Mouse (Mus musculus): ENCODE results near the gene Ssty1. TPM values are rescaled to one million over a fixed set of nuclear protein-coding genes. Genes with fewer than 3 reads are reported as not detected.

The Ssty1 gene
- not detected for total RNA-seq (2023)

DNA sequence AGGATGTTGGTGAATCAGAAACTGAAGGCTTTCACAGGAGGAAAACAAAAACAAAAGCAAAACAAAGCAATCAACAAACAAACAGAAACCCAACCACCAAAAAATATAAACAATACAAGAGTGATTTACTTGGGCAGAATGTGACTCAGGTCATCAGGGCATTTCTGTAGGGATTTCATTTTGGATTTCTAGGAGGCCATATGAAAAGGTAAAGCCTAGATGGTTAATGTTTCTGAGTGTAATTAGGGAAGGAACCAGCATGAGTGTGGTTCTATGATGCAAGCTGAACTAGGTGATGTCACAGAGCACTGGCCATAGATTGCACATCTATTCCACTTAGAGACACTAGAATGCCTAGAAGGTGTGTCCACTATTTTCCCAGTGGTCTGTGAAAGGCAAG, at the start of gene Ssty1:
Ssty1 (plus strand) TSS at position 301 of the 400 bp plus-strand sequence.

DNA sequence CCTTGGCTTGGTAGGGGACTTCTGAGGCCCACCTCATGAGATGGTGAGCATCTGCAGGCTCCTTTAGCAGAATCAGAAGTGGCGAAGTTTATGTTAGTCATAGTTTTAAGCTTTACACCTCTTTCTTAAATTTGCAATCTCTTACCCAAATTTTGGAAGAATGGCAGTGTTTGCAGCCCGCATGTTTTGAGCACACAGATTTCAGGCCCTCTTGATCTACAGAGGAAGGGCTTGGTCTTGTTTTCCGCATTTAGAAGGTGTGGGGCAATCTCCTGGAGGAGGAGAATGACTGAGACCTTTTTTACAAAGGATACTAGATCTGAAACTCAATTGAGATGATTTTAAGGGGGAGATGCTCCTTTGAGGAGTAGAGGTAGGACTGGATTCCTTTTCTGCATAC, 27.2 kb upstream of the Ssty1 start, which contains the start of gene Gm21764:
Gm21764 (minus strand) TSS at position 101 of the 400 bp plus-strand sequence.

Other genes with a start within 250 kb of the Ssty1 start
- not detected for gene Gm21904, start 242.8 kb upstream of the Ssty1 start, total RNA-seq (2023)
- gene Gm20772, start 214.4 kb upstream of the Ssty1 start, total RNA-seq (2023) = not detected
- gene Gm20831, start 214.4 kb upstream of the Ssty1 start, total RNA-seq (2023) = not detected
- not detected for gene Srsy, start 151.8 kb upstream of the Ssty1 start, total RNA-seq (2023)
- gene Gm21764, start 27.3 kb upstream of the Ssty1 start, total RNA-seq (2023) = not detected